Mouse (Mus musculus) R1 (cell line): ENCODE data around the gene Prpf3.
"Not testable (repeated sequence)": the region's sequence is repeated elsewhere in the genome, so short reads cannot be mapped to it uniquely, and the experiment has no call there.

Experiments used
- DNase-seq: peaks from one replicate; pipeline ENCODE4 v3.0.0-alpha.2; 2018; ENCODE audit warnings: low read depth, low spot score

Prpf3 gene

GRCm38 (mm10) chr3:95881979-95882815, 26.5 kb upstream of the Prpf3 start, which contains the start of gene Ciart:
Ciart (minus strand) TSS chr3:95882251.
- peak; percentile 99 for DNase-seq

- DNase-seq: no peak
These were observed 23.4 kb upstream of the Prpf3 start for GRCm38 (mm10) chr3:95879063-95879462.

GRCm38 (mm10) chr3:95872048-95872447, 16.4 kb upstream of the Prpf3 start:
- no peak for DNase-seq

GRCm38 (mm10) chr3:95871392-95871867, 15.7 kb upstream of the Prpf3 start, which contains the start of gene Mrps21:
Mrps21 (minus strand) TSS chr3:95871519.
- DNase-seq: peak; percentile 93

- no peak for DNase-seq
These were observed 15.3 kb upstream of the Prpf3 start for GRCm38 (mm10) chr3:95870976-95871375.

- DNase-seq: no peak
These were observed 11.7 kb upstream of the Prpf3 start for GRCm38 (mm10) chr3:95867408-95867807.

- no peak for DNase-seq
These were observed 10.4 kb upstream of the Prpf3 start for GRCm38 (mm10) chr3:95866071-95866470.

GRCm38 (mm10) chr3:95865571-95865970, 9.9 kb upstream of the Prpf3 start:
- DNase-seq: peak; percentile 65

- no peak for DNase-seq
These were observed 9.4 kb upstream of the Prpf3 start for GRCm38 (mm10) chr3:95865050-95865449.

- peak; percentile 47 for DNase-seq
These were observed 7.9 kb upstream of the Prpf3 start for GRCm38 (mm10) chr3:95863578-95863977.

- peak; percentile 95 for DNase-seq
These were observed 6.1 kb upstream of the Prpf3 start for GRCm38 (mm10) chr3:95861796-95862195.

GRCm38 (mm10) chr3:95861216-95861615, 5.5 kb upstream of the Prpf3 start:
- peak; percentile 69 for DNase-seq

GRCm38 (mm10) chr3:95860323-95860722, 4.6 kb upstream of the Prpf3 start:
- DNase-seq: peak; percentile 61

GRCm38 (mm10) chr3:95858278-95858677, 2.6 kb upstream of the Prpf3 start:
- not testable (repeated sequence) for DNase-seq

- not testable (repeated sequence) for DNase-seq
These were observed 1.4 kb upstream of the Prpf3 start for GRCm38 (mm10) chr3:95857050-95857449.

GRCm38 (mm10) chr3:95856115-95856514, 430 bp upstream of the Prpf3 start:
- no peak for DNase-seq

GRCm38 (mm10) chr3:95851317-95851716, 4.4 kb downstream of the Prpf3 start:
- no peak for DNase-seq

GRCm38 (mm10) chr3:95850611-95851010, 5.1 kb downstream of the Prpf3 start:
- no peak for DNase-seq

GRCm38 (mm10) chr3:95842503-95843214, 13.0 kb downstream of the Prpf3 start:
- no peak for DNase-seq

GRCm38 (mm10) chr3:95839250-95839649, 16.4 kb downstream of the Prpf3 start:
- DNase-seq: no peak

GRCm38 (mm10) chr3:95829053-95829452, 26.6 kb downstream of the Prpf3 start:
- no peak for DNase-seq

GRCm38 (mm10) chr3:95826275-95826674, 29.4 kb downstream of the Prpf3 start:
- no peak for DNase-seq
